Mouse (Mus musculus) myocyte (in vitro differentiated cells): ENCODE measurements around the gene Xylt1.

Experiments used
- CEBPB ChIP-seq: IDR thresholded peaks from 2 replicates; pipeline ENCODE4 v1.6.1; 2011; ENCODE audit warnings: mild to moderate bottlenecking, moderate library complexity; ENCODE audit not compliant: poor library complexity, insufficient read depth, severe bottlenecking
- E2F4 ChIP-seq: IDR thresholded peaks from one replicate; pipeline ENCODE4 v1.6.1; 2011; ENCODE audit warnings: mild to moderate bottlenecking, control low read depth, moderate library complexity; ENCODE audit not compliant: insufficient read depth
- MAX ChIP-seq: IDR thresholded peaks from one replicate; pipeline ENCODE4 v1.6.1; 2011; ENCODE audit warnings: low read depth, mild to moderate bottlenecking, control low read depth
- MYOD1 ChIP-seq, 3 experiments: IDR thresholded peaks; one replicate each; pipeline ENCODE4 v1.6.1; 2011; ENCODE audit warnings: control low read depth in 2 of 3, low read depth in 2 of 3, mild to moderate bottlenecking in 2 of 3, moderate library complexity in 1 of 3; ENCODE audit not compliant: insufficient read length in 2 of 3, control insufficient read depth in 1 of 3
- MYOG ChIP-seq, 3 experiments: IDR thresholded peaks; one replicate each; pipeline ENCODE4 v1.6.1; 2011; ENCODE audit warnings: control low read depth in 2 of 3, low read depth in 2 of 3, mild to moderate bottlenecking in 2 of 3; ENCODE audit not compliant: insufficient read length in 2 of 3, control insufficient read depth in 1 of 3, insufficient read depth in 1 of 3
- POLR2A ChIP-seq: IDR thresholded peaks from one replicate; pipeline ENCODE4 v1.6.1; 2011; ENCODE audit warnings: low read depth, mild to moderate bottlenecking, control low read depth, moderate library complexity; ENCODE audit not compliant: insufficient read length
- POLR2AphosphoS2 ChIP-seq: IDR thresholded peaks from one replicate; pipeline ENCODE4 v1.6.1; 2011; ENCODE audit warnings: low read depth, control low read depth; ENCODE audit not compliant: insufficient read length
- SRF ChIP-seq: IDR thresholded peaks from one replicate; pipeline ENCODE4 v1.6.1; 2011; ENCODE audit warnings: low read depth; ENCODE audit not compliant: control insufficient read depth, insufficient read length
- TCF12 ChIP-seq: IDR thresholded peaks from one replicate; pipeline ENCODE4 v1.6.1; 2011; ENCODE audit warnings: mild to moderate bottlenecking, control low read depth; ENCODE audit not compliant: poor library complexity, insufficient read depth, severe bottlenecking
- TCF3 ChIP-seq: IDR thresholded peaks from one replicate; pipeline ENCODE4 v1.6.1; 2011; ENCODE audit warnings: low read depth, control low read depth; ENCODE audit not compliant: insufficient read length
- USF1 ChIP-seq: IDR thresholded peaks from one replicate; pipeline ENCODE4 v1.6.1; 2011; ENCODE audit warnings: low read depth, mild to moderate bottlenecking, control low read depth, moderate library complexity

- no peak for TF ChIP-seq POLR2A
- no peak for TF ChIP-seq USF1
- TF ChIP-seq MAX = no peak
- TF ChIP-seq TCF12 = no peak
- TF ChIP-seq MYOG (IDR thresholded peaks at IDR 0.05; ENCODE audit: control insufficient read depth in 1 of 3, insufficient read depth in 1 of 3, insufficient read length in 2 of 3, low read depth in 2 of 3) = no peak
- no peak for TF ChIP-seq CEBPB
- TF ChIP-seq POLR2AphosphoS2 = no peak
- TF ChIP-seq MYOD1 (IDR thresholded peaks at IDR 0.05; ENCODE audit: control insufficient read depth in 1 of 3, insufficient read length in 2 of 3, low read depth in 2 of 3) = no peak
- no peak for TF ChIP-seq E2F4
- TF ChIP-seq SRF = no peak
- no peak for TF ChIP-seq TCF3
These were observed 13.2 kb downstream of the Xylt1 start for GRCm38 (mm10) chr7:117393976-117394375.
